Mouse (Mus musculus) heart, postnatal 25 days (tissue): Measurements from ENCODE around the gene Oosp2. TPM values are rescaled to one million over a fixed set of nuclear protein-coding genes. Genes with fewer than 3 reads are reported as not detected.

Experiments used
- DNase-seq: peaks from one replicate; pipeline ENCODE4 v3.0.0; 2022; ENCODE audit warnings: low spot score
- intact Hi-C: fragments of 180-260 bp; cut with DNase I; formaldehyde crosslinking; loops from one replicate; pipeline ENCODE4 v1.15.1; 2025
- total RNA-seq, 2 experiments: library from RNA; stranded (reverse); gene quantifications; 2 replicates each; pipeline ENCODE4 v1.2.3; 2021

Gene Oosp2
- not detected for total RNA-seq

GRCm38 (mm10) chr19:11660459-11660858 lies at the start of gene Oosp2:
Oosp2 (minus strand) TSS chr19:11660559.
- intact Hi-C loops = no loop called here
- no peak for DNase-seq

DNA sequence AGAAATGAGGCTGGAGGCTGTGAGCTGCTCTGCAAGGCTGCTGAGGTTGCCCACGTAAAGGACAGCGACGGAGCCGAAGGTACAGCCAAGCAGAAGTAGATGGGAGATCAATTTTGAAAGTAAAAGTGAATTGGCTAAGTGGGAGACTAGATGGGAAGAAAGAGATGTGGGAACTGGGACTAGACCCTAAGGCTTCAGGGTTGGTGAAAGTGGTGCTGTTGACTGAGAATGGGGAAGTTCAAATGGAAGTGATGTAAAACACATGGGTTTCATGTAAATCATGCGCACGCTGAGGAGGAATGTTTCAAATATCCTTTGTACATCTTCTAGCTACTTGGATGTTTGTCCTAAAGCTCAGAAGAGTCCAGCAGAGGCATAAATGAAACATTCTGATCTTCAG lies 38.0 kb upstream of the Oosp2 start:
- no peak for DNase-seq

GRCm38 (mm10) chr19:11696755-11697154 lies 36.4 kb upstream of the Oosp2 start, which contains the start of gene Oosp3:
Oosp3 (plus strand) TSS chr19:11697055.
- no peak for DNase-seq
- intact Hi-C loops = no loop called here

More for the DNA sequence above, 38.0 kb upstream of the Oosp2 start:
- intact Hi-C loops = no loop called here

- intact Hi-C loops = no loop called here
- no peak for DNase-seq
Observed at GRCm38 (mm10) chr19:11691454-11691853, 31.1 kb upstream of the Oosp2 start.

- no peak for DNase-seq
- intact Hi-C loops = no loop called here
Observed at GRCm38 (mm10) chr19:11690839-11691238, 30.5 kb upstream of the Oosp2 start, which contains the start of gene Oosp1. Oosp1 (minus strand) TSS chr19:11691150.

- DNase-seq = no peak
Observed at GRCm38 (mm10) chr19:11661562-11661961, 1.2 kb upstream of the Oosp2 start.

DNA sequence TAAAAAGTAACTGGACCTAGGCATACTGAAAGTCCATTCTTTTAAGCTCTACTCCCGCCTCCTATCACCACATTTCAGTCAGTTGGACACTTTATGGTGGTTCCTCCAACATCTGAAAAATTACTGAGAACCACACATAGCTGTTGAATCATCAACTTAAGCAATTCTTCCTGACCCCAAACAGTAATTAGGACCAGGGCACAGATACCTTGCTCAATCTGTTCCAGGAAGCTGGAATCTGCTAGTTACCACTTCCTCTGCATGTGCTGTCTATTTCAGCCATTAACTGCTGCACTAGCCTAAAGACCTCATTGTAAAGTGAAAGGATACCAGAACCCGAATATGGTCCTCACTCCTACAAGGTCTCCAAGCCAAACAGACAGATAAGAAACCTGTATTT lies 1.2 kb downstream of the Oosp2 start:
- intact Hi-C loops = no loop called here
- DNase-seq = no peak

More at GRCm38 (mm10) chr19:11661562-11661961, 1.2 kb upstream of the Oosp2 start:
- intact Hi-C loops = no loop called here

GRCm38 (mm10) chr19:11649564-11649963 lies 10.8 kb downstream of the Oosp2 start:
- DNase-seq = no peak
- intact Hi-C loops = no loop called here

DNA sequence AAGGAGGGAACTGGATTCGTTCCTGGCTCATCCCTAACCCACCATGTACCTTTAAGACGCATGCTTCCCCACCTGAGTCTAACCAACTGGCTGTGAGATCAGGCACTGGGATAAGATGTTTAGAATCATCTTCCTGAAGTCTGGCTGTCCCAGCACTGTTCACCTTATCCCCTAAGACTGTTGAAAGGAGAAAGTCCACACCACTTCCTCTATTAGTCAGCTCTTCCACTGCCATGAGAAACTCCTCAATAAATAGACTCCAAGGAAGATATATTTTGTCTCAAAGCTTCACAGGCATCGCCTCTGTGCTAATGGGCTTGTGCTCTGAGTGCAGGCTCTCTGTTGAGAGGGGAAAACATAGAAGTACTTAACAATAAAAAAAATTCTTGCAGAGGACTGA lies 14.2 kb downstream of the Oosp2 start:
- DNase-seq = no peak
- intact Hi-C loops = no loop called here

DNA sequence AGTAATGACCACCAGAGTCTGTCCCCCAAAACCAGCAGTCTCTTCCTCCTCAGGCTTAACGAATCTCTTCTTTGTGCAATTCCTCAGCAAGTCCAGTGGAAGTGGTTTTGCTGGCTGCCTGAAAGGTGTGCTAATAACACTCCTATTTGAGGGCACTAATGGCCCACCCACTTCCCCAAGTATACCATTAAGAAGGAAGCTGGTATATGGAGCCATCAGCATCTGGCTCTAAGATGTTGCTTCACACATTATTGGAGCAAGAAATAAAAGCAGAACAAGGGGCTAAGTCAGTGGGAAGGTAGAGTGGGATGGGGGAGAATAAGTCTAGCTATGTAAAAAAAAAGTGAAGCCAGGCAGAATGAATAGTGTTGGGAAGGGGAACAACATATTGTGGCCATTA lies 19.6 kb downstream of the Oosp2 start, which contains the start of gene Ms4a3:
Gene Ms4a3 (minus strand): TSS at position 120 of the 400 bp plus-strand sequence.
- intact Hi-C loops = no loop called here
- DNase-seq = no peak

DNA sequence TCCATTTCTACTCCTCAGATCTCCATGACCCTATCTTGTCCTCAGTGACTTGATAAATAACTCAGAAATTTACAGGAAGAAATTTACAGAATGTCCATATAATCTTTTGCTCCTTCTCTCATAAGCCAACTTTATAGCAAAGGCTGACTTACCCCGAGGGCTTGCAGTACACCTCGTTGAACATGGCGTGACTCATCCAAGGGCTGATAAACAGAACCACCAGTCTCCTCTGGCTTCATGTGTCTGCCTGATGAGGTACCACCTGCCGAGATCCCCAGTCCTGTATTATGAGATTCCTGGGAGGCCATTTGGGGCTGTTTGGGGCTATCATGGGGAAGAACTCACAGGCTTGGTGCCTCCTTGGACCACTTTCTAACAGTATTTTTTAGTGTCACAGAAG lies 21.3 kb downstream of the Oosp2 start:
- intact Hi-C loops = no loop called here
- DNase-seq = no peak

DNA sequence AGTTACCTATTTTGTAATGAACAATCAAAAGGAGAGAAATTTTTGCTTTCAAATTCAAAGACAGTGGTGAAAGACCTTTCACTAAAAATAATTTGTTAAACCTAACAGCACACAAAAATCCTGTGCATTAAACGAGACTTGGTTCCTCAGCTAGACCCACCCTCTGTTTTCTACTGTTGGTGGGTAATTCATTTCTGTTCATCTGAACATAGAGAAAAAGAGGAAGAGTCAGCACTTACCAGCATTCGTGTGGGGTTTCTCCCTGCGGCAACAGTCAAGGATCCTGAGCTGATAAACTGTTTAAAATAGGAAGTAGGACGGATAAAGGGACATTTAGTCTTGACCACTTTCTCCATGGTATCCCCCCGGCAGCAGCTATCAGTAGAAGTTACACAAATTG lies 24.8 kb downstream of the Oosp2 start:
- no peak for DNase-seq
- intact Hi-C loops = no loop called here

GRCm38 (mm10) chr19:11634330-11634729 lies 26.0 kb downstream of the Oosp2 start:
- intact Hi-C loops = no loop called here
- no peak for DNase-seq

DNA sequence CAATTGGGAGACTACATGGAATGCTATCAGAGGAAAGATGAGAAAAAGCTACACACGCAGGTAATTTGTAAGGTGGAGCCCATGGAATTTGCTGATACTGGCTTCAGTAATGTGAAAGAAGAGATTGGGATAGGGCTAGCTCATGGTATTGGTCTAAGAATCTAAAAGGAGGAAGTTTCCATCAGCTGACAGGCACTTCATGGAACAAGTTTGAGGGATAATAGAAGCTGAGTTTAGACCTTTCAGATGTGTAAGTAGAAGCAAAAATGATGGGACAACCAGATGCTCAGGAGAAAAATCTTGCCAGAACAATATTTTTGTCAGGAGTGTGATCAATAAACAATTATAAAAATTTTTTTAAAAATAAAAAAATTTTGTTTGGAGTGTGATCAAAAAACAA lies 26.6 kb downstream of the Oosp2 start:
- no peak for DNase-seq
- intact Hi-C loops = no loop called here

GRCm38 (mm10) chr19:11625231-11625630 lies 35.1 kb downstream of the Oosp2 start:
- no peak for DNase-seq
- intact Hi-C loops = no loop called here

DNA sequence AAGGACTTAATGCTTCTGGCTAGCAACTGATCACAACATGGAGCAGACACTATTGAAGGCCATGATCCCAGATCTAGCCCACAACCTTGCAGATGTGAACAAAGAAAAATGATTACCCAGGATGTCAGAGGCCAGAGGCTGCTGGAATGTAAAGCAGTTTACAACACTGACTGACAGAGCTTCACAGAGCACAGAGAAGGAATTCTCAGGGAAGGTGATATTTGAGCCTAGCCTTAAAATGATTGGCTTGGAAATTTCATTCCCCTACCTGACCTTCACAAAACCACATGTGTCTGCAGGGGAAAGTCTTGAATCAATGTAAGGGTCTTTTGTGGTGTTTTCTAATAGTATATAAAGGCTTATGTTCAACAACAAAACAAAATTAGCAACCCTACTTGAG lies 35.6 kb downstream of the Oosp2 start:
- intact Hi-C loops = no loop called here
- DNase-seq = no peak

- intact Hi-C loops = no loop called here
- no peak for DNase-seq
Observed at GRCm38 (mm10) chr19:11623551-11623950, 36.8 kb downstream of the Oosp2 start, which contains the start of gene Ms4a2. Ms4a2 (minus strand) TSS chr19:11623719.

DNA sequence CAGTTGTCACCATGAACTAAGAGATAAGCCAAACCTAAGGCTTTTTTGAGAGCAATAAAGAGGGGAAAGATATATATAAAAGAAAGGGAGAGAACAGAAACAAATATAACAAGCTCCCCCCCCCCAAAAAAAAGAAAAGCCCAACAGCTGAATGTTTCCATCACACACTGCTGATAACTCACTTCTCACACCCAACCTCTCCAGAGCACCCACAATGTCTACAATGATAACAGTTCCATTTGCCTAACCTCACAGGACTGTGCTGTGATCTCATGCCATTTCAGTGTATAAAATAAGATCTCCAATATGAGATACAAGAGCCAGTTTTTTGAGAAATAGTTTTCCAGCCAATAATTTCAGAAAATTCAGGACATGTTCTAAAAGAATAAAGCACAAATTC lies 42.4 kb downstream of the Oosp2 start:
- DNase-seq = no peak
- intact Hi-C loops = no loop called here

DNA sequence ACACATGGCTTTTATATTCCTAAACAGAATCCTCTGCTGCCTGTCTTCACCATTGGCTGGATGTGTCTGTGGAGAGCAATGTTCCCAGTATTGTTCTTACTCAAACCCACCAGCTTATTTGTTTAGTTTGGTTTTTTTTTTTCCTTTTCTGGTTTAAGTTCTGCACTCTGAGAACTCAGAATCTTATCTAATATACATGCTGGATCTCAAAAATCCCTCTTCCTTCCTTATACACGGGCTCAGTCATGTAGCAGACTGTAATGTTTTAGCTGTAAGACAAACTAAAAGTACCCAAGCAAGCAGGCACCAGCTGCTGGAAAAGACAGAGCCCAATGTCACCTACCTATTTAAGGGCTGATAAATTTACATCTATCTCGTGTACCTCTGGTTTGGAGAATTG lies 45.6 kb downstream of the Oosp2 start:
- intact Hi-C loops = loop anchor here (5.0 kb wide), 1 partner anchor 142 kb away; no protein-coding TSS in a partner anchor
- DNase-seq = no peak

DNA sequence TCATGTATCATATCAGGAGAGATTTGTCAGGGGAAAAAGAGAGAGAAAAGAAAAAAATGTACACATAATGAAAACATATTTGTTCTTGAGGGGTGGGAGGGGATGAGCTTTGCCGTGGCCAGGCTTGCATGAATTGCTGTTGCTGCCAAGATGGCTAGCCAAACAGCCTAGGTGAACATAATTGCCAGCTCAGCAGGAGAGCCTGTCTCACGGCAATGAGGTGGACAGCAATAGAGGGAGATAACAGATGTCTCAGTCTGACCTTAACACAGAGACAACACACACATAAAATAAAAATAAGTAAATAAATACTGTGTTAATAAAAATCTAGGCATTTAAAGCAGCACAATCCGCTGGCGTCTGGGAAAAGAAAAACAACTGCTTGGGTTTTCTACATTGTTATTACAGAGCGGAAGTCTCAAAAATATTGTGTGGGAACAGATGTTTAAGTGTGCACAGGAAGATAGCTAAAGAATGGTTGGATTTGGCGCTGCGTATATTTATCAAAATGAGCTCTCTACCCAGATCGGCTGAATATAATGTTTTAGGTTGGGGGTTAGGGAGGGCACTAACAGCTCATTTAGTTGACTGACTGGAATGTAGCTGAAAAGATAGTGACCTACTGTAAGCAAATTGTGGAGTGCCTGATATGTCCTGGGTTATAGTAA lies 46.4 kb downstream of the Oosp2 start:
- intact Hi-C loops = loop anchor here (5.0 kb wide), 1 partner anchor 143 kb away; no protein-coding TSS in a partner anchor
- no peak for DNase-seq

DNA sequence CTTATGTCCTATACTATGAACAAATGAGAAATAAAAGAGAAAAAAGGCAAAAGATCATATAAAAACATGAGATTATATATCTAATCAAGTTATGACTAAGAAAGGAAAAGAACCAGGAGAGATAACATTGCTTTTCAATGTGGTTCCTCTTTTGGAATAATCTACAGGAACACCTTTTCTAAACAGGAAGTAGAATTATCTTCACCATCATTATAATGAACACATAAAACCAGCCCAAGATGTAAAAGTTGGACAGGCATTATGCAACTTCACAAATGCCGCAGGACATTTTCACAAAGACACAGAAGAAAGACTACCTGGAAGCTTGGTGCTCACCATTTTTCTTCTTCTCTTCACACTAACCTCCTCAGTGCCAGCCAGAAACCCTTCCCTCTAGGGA lies 47.3 kb downstream of the Oosp2 start:
- DNase-seq = no peak
- intact Hi-C loops = loop anchor here (5.0 kb wide), 1 partner anchor 144 kb away; no protein-coding TSS in a partner anchor

- intact Hi-C loops = loop anchor here (5.0 kb wide), 1 partner anchor 145 kb away; no protein-coding TSS in a partner anchor
- DNase-seq = no peak
Observed at GRCm38 (mm10) chr19:11612293-11612692, 48.1 kb downstream of the Oosp2 start.
